16 mouse cellular contexts compared by ENCODE assay signal in the genomic region with DNA sequence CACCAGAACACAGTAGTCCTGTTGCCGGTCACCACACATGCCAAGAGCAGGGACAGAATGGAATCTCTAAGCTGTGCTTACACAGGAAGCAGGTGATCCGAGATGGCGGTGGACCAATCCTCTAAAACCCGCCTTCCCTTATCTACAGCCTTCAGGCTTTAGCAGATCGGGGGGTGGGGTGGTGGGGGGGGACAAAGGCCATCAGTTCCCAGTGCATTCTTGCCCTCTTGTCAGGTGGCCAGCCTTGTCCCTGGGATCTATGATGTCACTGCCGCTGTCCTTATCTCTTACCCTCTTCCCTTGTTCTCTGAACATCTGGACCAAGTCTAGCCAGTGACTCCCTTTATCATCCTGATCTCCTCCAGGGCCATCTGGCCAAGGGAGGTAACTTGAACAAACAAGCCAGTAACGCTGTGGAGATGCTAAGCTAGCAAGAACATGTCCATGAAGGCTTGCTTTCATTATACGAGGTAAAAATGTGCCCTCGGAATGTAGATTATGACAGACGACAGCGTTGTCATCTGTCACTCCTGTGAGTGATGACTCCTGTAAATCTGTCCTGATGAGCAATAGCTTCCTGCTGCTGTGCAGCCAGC. TPM values are rescaled to one million over a fixed set of nuclear protein-coding genes. Genes with fewer than 3 reads are reported as not detected.
A peak's percentile ranks its signal among the peaks of the same experiment; 100 is the strongest.
DNase-seq lines count a peak whose midpoint lies in the region; ATAC-seq and TF ChIP-seq lines count a peak whose summit lies in the region.
"Had no signal": no experiment of that assay in that cellular context is flagged by ENCODE, and none has a peak within 500 bp of the region (broad histone marks: within the 10 kb centered on the region; RNA-seq: fewer than 3 reads in every experiment).

No protein-coding gene starts in this region.

- H3K36me3 ChIP-seq in heart, embryonic 16.5 days (ENCODE audit: control insufficient read depth, insufficient read depth): peaks cover 9% of the 10 kb centered on the region
- no peaks in the 10 kb centered on the region for H3K36me3 ChIP-seq in liver, embryonic 14.5 days (replicated peaks; ENCODE audit: control insufficient read depth, insufficient read depth, low read depth)

- no peak overlapping the region for H3K9ac ChIP-seq in heart, embryonic 16.5 days (ENCODE audit: low read length)
- H3K9ac ChIP-seq in liver, embryonic 14.5 days (replicated peaks): peak overlapping the region; percentile 13; the same call in 1 of the 2 replicates
- H3K9ac ChIP-seq: limb, embryonic 15.5 days had no signal

- no peak for TF ChIP-seq CTCF in liver, embryonic 14.5 days (IDR thresholded peaks at IDR 0.05; ENCODE audit: low read depth)

- no peaks in the 10 kb centered on the region; the same call in 1 of the 2 replicates for H3K9me3 ChIP-seq in heart, embryonic 16.5 days (replicated peaks; ENCODE audit: control insufficient read depth, low read length)
- H3K9me3 ChIP-seq in liver, embryonic 14.5 days (ENCODE audit: control insufficient read depth, low read length): no peaks in the 10 kb centered on the region
- H3K9me3 ChIP-seq: limb, embryonic 15.5 days had no signal

- no peak overlapping the region for H3K27ac ChIP-seq in heart, embryonic 16.5 days (ENCODE audit: low read length)
- H3K27ac ChIP-seq in liver, embryonic 14.5 days: no peak overlapping the region
- H3K27ac ChIP-seq: limb, embryonic 15.5 days had no signal

- TF ChIP-seq EP300 in liver, embryonic 14.5 days (IDR thresholded peaks at IDR 0.05; ENCODE audit: low read depth): peak; percentile 62

- peak; percentile 44 to 74 for DNase-seq in adrenal gland, adult (ENCODE audit: inconsistent age in 2 of 2, low spot score in 1 of 2)
- DNase-seq in adrenal gland, adult 8-10 months: no peak
- no peak for DNase-seq in heart, postnatal 4 days
- peak; percentile 58 for DNase-seq in c-Kit-positive CD71-positive TER-119-negative erythroid progenitor cells, embryonic 14.5 days (ENCODE audit: low read depth)
- peak; percentile 37 to 58 (median 46) for DNase-seq in liver, embryonic 14.5 days (ENCODE audit: low read depth in 3 of 3, low spot score in 3 of 3)
- no peak for DNase-seq in gastrocnemius, postnatal 36 days
- DNase-seq in ovary, adult 18-20 months (ENCODE audit: low spot score): no peak
- DNase-seq: cerebellum, postnatal 14 days; gastrocnemius, postnatal 10 days; thymus, postnatal 25 days had no signal

- H3K4me1 ChIP-seq in heart, embryonic 16.5 days (ENCODE audit: control insufficient read depth, insufficient read depth, low read length): peaks cover 4% of the 10 kb centered on the region; the same call in 1 of the 2 replicates
- peaks cover 12 to 17% of the 10 kb centered on the region in 2 experiments for H3K4me1 ChIP-seq in liver, embryonic 14.5 days (replicated peaks; ENCODE audit: control insufficient read depth in 2 of 2, insufficient read depth in 2 of 2, low read length in 1 of 2)
- H3K4me1 ChIP-seq: limb, embryonic 15.5 days had no signal

- peak; percentile 45; the same call in 1 of the 2 replicates for ATAC-seq in heart, embryonic 16.5 days (replicated peaks; ENCODE audit: extremely low read depth, insufficient read depth, low FRiP score)
- peak; percentile 83 for ATAC-seq in liver, embryonic 14.5 days (ENCODE audit: insufficient read depth)
- ATAC-seq: midbrain, embryonic 16.5 days; Patski had no signal

- no peaks in the 10 kb centered on the region for H3K27me3 ChIP-seq in heart, embryonic 16.5 days (ENCODE audit: control insufficient read depth, insufficient read depth, low read length)
- no peaks in the 10 kb centered on the region for H3K27me3 ChIP-seq in liver, embryonic 14.5 days (ENCODE audit: control insufficient read depth, insufficient read depth, low read length)
- H3K27me3 ChIP-seq: limb, embryonic 15.5 days had no signal

- intact Hi-C loops in gastrocnemius, postnatal 36 days (cut with DNase I): no loop called here

- no peak overlapping the region for H3K4me3 ChIP-seq in heart, embryonic 16.5 days (ENCODE audit: low read length)
- H3K4me3 ChIP-seq in liver, embryonic 14.5 days (ENCODE audit: insufficient read depth in 1 of 2, low read depth in 2 of 2, low read length in 2 of 2): no peak overlapping the region; a peak in 1 of 4 replicates
- H3K4me3 ChIP-seq: limb, embryonic 15.5 days had no signal

- WGBS in heart, embryonic 16.5 days: 21% methylated on average over 11 of the region's 11 CpGs
- WGBS in liver, embryonic 14.5 days (ENCODE audit: insufficient replicate concordance): 8% methylated on average over 11 of the region's 11 CpGs

- no peak overlapping the region for H3K4me2 ChIP-seq in heart, embryonic 16.5 days (ENCODE audit: low read depth, low read length)
- H3K4me2 ChIP-seq in liver, embryonic 14.5 days (ENCODE audit: low read depth): peak overlapping the region; percentile 48
- H3K4me2 ChIP-seq: limb, embryonic 15.5 days had no signal

RNA-seq across cellular contexts. Expression of a gene that starts 20.8 kb away (rescaled TPM):
- total RNA-seq in adrenal gland, adult 8-10 months (2022): 100 to 1,000 TPM; 111 to 133 (median 121) TPM
- 46.7 and 52.1 TPM in 2 replicates for polyA plus RNA-seq in heart, embryonic 16.5 days (2015; fragmentation: Nextera tagmentation; extraction: Ambion mirVana)
- 10 to 100 TPM; 57.5 to 59.1 TPM for total RNA-seq in heart, postnatal 4 days (2021)
- polyA plus RNA-seq in liver, embryonic 14.5 days (2012; rRNA removed): 3.8 and 5.1 TPM in 2 replicates
- 12.8 and 13.4 TPM in 2 replicates for polyA plus RNA-seq in liver, embryonic 14.5 days (2014; fragmentation: Nextera tagmentation; extraction: Ambion mirVana)
- total RNA-seq in gastrocnemius, postnatal 36 days (2021): 10 to 100 TPM; 79.6 to 84.9 TPM

RNA-seq across cellular contexts. Expression of a gene that starts 33.4 kb away (rescaled TPM):
- total RNA-seq in adrenal gland, adult 8-10 months (2022): 10 to 100 TPM; 27.6 to 45.6 (median 37.6) TPM
- 1.9 and 2.7 TPM in 2 replicates for polyA plus RNA-seq in heart, embryonic 16.5 days (2015; fragmentation: Nextera tagmentation; extraction: Ambion mirVana)
- total RNA-seq in heart, postnatal 4 days (2021): 1 to 10 TPM; 7.1 to 7.4 TPM
- 1.2 and 1.7 TPM in 2 replicates for polyA plus RNA-seq in liver, embryonic 14.5 days (2012; rRNA removed)
- polyA plus RNA-seq in liver, embryonic 14.5 days (2014; fragmentation: Nextera tagmentation; extraction: Ambion mirVana): 1.5 and 2.6 TPM in 2 replicates
- 1 to 10 TPM; 2.4 to 3.3 TPM for total RNA-seq in gastrocnemius, postnatal 36 days (2021)

RNA-seq across cellular contexts. Expression of a gene that starts 38.3 kb away (rescaled TPM):
- 10 to 100 TPM; 14.9 to 18.6 (median 17.1) TPM for total RNA-seq in adrenal gland, adult 8-10 months (2022)
- 13.7 and 14.9 TPM in 2 replicates for polyA plus RNA-seq in heart, embryonic 16.5 days (2015; fragmentation: Nextera tagmentation; extraction: Ambion mirVana)
- total RNA-seq in heart, postnatal 4 days (2021): 10 to 100 TPM; 11.7 to 12.8 TPM
- polyA plus RNA-seq in liver, embryonic 14.5 days (2012; rRNA removed): 2.1 and 2.7 TPM in 2 replicates
- polyA plus RNA-seq in liver, embryonic 14.5 days (2014; fragmentation: Nextera tagmentation; extraction: Ambion mirVana): 5.0 and 6.0 TPM in 2 replicates
- 10 to 100 TPM; 11.9 to 12.9 TPM for total RNA-seq in gastrocnemius, postnatal 36 days (2021)

RNA-seq across cellular contexts. Expression of a gene that starts 55.1 kb away (rescaled TPM):
- 1 to 10 TPM; 1.7 to 3.9 (median 3.1) TPM for total RNA-seq in adrenal gland, adult 8-10 months (2022)
- polyA plus RNA-seq in heart, embryonic 16.5 days (2015; fragmentation: Nextera tagmentation; extraction: Ambion mirVana): 1.00 and 1.7 TPM in 2 replicates
- under 1 TPM in 1 of 2 experiments, not detected in 1; 0.23 TPM for total RNA-seq in heart, postnatal 4 days (2021)
- polyA plus RNA-seq in liver, embryonic 14.5 days (2012; rRNA removed): 0.06 and 0.08 TPM in 2 replicates
- 0.13 and 0.18 TPM in 2 replicates for polyA plus RNA-seq in liver, embryonic 14.5 days (2014; fragmentation: Nextera tagmentation; extraction: Ambion mirVana)
- total RNA-seq in gastrocnemius, postnatal 36 days (2021): not detected
- total RNA-seq: gastrocnemius, postnatal 10 days; layer of hippocampus, postnatal 14 days had no signal
- polyA plus RNA-seq: intestine, embryonic 14.5 days; midbrain, embryonic 16.5 days; Patski had no signal

Comparison
In these comparisons a context has a peak if more than half of its experiments do, and no peak if none do; other contexts are left out.
1. DNase-seq: peak in adrenal gland, adult (2 of 2), c-Kit-positive CD71-positive TER-119-negative erythroid progenitor cells, embryonic 14.5 days (single experiment) and liver, embryonic 14.5 days (3 of 3); none in adrenal gland, adult 8-10 months (single experiment), heart, postnatal 4 days (single experiment), gastrocnemius, postnatal 36 days (0 of 2) and ovary, adult 18-20 months (single experiment).